Mouse (Mus musculus) embryonic fibroblast, embryonic 13.5 days (primary cell): ENCODE measurements around the gene Olfr1258.

Source experiments
- CTCF ChIP-seq: IDR thresholded peaks from 2 replicates; pipeline ENCODE4 v1.5.1; 2011; ENCODE audit warnings: mild to moderate bottlenecking, control low read depth, low read length, moderate library complexity, borderline replicate concordance; ENCODE audit not compliant: insufficient read depth
- POLR2A ChIP-seq: IDR thresholded peaks from 2 replicates; pipeline ENCODE4 v1.6.1; 2011; ENCODE audit warnings: low read depth, mild to moderate bottlenecking, control low read depth, low read length, moderate library complexity

DNA sequence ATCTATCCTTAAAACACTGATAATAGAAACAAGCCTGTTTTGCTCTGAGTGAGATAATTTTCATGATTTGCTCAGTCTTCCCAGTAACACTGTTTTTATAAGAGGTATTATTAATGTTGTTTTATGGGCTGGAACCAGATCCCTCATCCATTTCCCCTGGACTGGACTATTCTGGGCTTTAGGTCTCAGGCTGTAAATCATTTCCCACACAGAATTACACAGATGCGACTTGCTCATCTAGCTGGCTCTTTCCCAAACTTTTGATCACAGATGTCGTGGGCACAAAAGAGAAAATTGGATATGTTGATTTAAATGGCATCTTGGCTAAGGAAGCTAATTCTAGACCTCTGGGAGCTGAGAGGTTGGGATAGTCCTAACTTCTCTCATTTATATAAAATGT is 47.1 kb downstream of the Olfr1258 start, which contains the start of gene Olfr1260:
- TF ChIP-seq CTCF (no peak), POLR2A (no peak)
